Mouse (Mus musculus) naive thymus-derived CD4-positive, alpha-beta T cell, adult 2 months (primary cell): ENCODE measurements at regions not wholly inside any gene's neighbourhood (a gene's known extent, or its start where the extent isn't known, plus 50 kb on each side); places are given as distances from the start of the nearest gene placed in this dataset.

Experiments
- DNase-seq: peaks from one replicate; pipeline ENCODE4 v3.0.0-alpha.2; 2011; ENCODE audit warnings: low read depth

- no peak for DNase-seq
Observed at GRCm38 (mm10) chr10:91888537-91888936, 707.4 kb upstream of the Tmpo start.

GRCm38 (mm10) chr10:91883155-91883554, 702.0 kb upstream of the Tmpo start:
- no peak for DNase-seq

- no peak for DNase-seq
Observed at GRCm38 (mm10) chr10:91882481-91882880, 701.4 kb upstream of the Tmpo start.

- no peak for DNase-seq
Observed at GRCm38 (mm10) chr10:91881521-91882228, 700.6 kb upstream of the Tmpo start.

- no peak for DNase-seq
Observed at GRCm38 (mm10) chr10:91875450-91875849, 694.3 kb upstream of the Tmpo start.

- DNase-seq = no peak
Observed at GRCm38 (mm10) chr10:91871244-91871643, 690.1 kb upstream of the Tmpo start.

- no peak for DNase-seq
Observed at GRCm38 (mm10) chr10:91858711-91859595, 677.8 kb upstream of the Tmpo start.

- no peak for DNase-seq
Observed at GRCm38 (mm10) chr10:91827074-91827473, 646.0 kb upstream of the Tmpo start.

GRCm38 (mm10) chr10:91823499-91823898, 642.4 kb upstream of the Tmpo start:
- no peak for DNase-seq

- DNase-seq = no peak
Observed at GRCm38 (mm10) chr10:91804870-91805269, 623.8 kb upstream of the Tmpo start.
